Mouse (Mus musculus): ENCODE results near the gene Col1a2. TPM values are rescaled to one million over a fixed set of nuclear protein-coding genes. Genes with fewer than 3 reads are reported as not detected.
A peak's percentile ranks its signal among the peaks of the same experiment; 100 is the strongest.

Col1a2 gene
- 10 to 100 TPM; 11.0 to 18.3 TPM for total RNA-seq (2021)
- long read RNA-seq, experiment 1, partial matches to known transcripts, result 2 of 2 reads
- long read RNA-seq, experiment 1, other reads (novel, unspliced or antisense), result 0 of 2 reads
- long read RNA-seq, experiment 2, partial matches to known transcripts, result 4 of 5 reads
- long read RNA-seq, experiment 2, other reads (novel, unspliced or antisense), result 1 of 5 reads

DNA sequence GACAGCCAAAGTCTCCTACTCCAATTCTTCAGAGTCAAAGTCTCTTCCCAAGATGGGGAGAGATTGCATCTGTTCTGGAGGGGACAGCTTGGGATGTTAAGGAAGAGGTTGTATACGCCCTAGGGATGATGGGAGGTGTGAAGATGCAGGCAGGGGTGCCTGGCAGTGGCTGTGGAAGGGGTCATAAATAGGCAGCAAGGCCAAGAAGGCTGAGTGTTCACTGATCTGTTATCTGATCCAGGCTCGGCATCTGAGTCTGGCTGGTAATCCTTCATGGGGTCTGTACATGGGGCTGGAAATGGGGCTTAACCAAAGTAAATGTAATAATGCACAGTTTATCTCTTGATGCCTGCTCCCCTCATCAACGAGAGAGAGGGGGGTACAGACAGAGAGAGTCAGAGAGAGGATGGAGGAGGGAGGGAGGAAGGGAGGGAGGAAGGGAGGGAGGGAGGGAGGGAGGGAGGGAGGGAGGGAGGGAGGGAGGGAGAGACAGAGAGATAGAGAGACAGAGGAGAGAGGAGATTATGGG, at the start of gene Col1a2:
Gene Col1a2, plus strand, starts transcription at position 212 of the 529 bp plus-strand sequence.
- no peak for TF ChIP-seq CTCF (conservative IDR thresholded peaks at IDR 0.05)
- no peak for DNase-seq (ENCODE audit: low spot score in 2 of 2)
- Histone ChIP-seq H3K4me3 (peak within 1 kb of the TSS; percentile 38), H3K27ac (no peak within 1 kb of the TSS)

DNA sequence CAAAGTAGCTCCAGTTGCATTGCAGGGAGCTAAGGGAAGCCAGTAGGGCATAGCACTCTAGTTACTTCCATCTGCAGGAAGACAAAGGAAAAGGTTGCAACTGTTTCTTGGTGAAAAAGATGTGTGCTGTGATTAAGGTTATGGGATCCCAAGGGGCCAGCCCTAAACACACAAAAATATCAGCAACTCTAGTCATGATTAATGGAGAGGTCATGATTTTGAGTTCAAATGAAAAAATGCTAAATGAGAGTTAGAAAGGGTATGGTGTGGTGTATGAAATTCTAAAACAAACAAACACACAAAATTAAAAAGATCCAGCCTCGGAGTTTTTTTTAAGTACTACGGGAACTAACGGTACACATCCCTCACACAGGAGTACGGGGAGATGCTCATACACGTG, 49.1 kb upstream of the Col1a2 start:
- Histone ChIP-seq H3K4me3 (no peak overlapping the region), H3K27ac (no peak overlapping the region)
- no peak for TF ChIP-seq CTCF (conservative IDR thresholded peaks at IDR 0.05)
- DNase-seq (ENCODE audit: low spot score in 2 of 2), result no peak

DNA sequence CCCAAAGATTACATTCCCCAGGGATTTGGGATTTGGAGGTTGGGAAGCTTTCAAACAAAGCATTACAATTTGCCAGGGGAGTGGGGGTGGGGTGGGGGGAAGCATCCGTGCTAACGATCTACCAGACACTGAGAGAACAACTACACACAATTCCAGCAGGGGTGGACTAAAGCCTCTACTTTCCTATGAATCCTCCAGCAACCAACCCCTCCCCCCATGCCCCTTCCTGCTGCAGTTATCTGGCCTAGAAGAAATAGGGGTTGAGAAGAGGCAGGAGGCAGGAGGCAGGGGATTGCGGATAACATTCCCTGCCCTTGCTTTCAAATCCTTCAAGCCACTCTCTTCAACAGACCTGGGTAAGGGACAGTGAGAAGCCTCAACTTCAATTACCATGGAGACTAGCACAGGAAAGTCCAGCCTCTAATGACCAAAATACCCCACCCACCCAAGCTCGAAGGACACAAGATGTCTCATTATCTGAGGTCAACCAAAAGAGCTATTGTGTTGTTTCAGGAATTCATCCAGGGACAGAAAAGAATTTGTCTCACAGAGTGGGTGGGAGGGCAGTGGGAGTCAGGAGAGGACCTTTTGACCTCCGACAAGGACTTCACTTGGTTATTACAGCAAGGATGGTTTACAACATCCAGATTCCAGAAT, 48.5 kb upstream of the Col1a2 start:
- H3K4me3 ChIP-seq, result no peak overlapping the region
- H3K27ac ChIP-seq, result no peak overlapping the region
- TF ChIP-seq CTCF (conservative IDR thresholded peaks at IDR 0.05), result no peak
- DNase-seq (ENCODE audit: low spot score in 2 of 2), result no peak

DNA sequence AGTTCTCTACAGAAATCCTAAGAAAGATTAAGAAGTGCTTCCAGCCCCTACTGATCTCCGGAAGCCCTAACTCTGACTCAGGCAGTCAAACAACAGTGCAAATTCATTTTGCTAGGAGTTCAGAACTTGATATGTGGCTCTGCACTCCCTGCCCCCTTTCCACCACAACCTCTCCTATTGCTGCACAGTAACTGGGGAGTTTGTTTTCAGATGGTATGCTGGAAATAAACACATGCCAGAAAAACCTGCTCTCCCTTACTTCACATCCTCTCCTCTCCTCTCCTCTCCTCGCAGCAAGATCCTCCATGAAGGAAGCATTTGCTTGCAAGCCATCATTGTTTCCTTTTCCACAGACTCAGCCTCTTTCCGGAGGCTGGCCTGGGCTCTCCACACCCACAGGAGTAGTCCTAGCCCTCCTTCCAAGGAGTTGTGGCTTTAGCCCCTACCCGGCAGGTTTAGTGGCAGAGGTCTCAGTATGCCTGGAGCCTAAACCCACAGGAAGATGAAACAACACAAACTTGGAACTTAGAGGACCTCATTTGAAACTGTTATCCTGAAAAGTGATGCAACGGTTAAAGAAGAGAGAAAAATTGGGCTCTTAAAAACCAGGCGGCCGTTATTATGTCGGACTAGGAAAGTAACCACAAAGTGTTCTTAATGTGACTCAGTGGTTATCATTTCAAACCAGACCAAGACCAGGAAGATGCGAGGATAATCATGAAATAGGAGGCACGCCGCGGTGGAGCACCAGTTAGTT, 47.7 kb upstream of the Col1a2 start:
- DNase-seq (ENCODE audit: low spot score in 2 of 2), result no peak
- Histone ChIP-seq H3K27ac (no peak overlapping the region), H3K4me3 (no peak overlapping the region)
- no peak for TF ChIP-seq CTCF (conservative IDR thresholded peaks at IDR 0.05)

DNA sequence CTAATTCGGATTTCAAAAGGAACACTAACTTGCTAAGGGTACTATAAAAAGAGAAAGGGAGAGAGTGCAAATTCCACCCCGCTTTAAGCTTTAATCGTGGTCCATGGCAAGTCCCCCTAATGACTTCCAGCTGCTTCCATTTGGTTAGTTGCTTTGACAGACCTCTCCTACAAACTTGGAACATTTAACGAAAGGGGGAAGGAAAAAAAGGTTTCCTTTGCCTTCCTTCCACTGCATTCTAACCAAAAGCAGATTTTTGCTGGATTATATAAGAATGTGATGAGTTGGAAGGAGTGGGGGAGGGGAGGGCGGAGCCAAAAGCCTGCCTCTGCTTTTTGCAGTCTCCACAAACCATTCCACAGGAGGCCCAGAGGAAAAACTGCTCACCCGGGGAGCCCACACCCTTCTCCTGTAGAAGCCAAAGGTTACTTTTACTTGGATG, 47.0 kb upstream of the Col1a2 start:
- Histone ChIP-seq H3K27ac (no peak overlapping the region), H3K4me3 (no peak overlapping the region)
- no peak for DNase-seq (ENCODE audit: low spot score in 2 of 2)
- TF ChIP-seq CTCF (conservative IDR thresholded peaks at IDR 0.05), result no peak

DNA sequence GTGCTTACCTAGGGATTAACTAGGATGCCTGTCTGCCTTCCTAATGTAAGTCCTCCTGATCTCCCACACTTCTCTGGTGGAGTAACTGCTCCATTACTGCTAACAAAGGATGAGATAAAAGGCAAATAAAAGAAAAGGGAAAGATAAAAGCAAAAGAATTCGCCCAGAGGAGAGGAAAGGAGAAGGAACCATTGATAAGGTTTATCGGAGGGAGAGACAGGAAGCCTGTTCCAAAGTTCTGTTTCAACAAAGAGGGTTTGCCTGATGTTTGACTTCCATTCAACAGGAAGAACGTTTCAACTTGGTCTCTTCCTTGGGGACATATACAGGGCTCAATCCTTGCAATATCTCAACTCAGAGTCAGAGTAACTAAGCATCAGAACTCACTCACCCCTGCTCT, 39.3 kb upstream of the Col1a2 start:
- no peak for DNase-seq (ENCODE audit: low spot score in 2 of 2)
- Histone ChIP-seq H3K4me3 (no peak overlapping the region), H3K27ac (no peak overlapping the region)
- no peak for TF ChIP-seq CTCF (conservative IDR thresholded peaks at IDR 0.05)

DNA sequence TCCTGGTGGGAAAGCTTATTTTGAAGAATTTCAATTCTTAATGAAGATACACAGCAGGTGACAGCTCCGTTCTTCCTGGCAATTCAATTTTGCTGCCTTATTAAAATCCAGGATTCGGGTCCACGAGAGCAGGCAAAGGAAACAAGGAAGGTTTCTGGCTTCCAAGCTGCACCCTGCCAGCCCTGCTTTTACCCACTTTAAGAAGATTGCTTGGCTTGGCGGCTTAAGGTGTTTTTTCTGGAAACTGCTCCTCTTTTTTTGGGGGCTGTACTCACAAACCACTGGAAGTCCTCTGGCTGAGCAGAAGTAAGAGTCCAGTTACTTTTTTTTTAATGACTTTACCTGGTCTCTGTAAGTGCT, 21.1 kb upstream of the Col1a2 start:
- no peak for TF ChIP-seq CTCF (conservative IDR thresholded peaks at IDR 0.05)
- no peak for DNase-seq (ENCODE audit: low spot score in 2 of 2)
- H3K4me3 ChIP-seq, result no peak overlapping the region
- no peak overlapping the region for H3K27ac ChIP-seq

DNA sequence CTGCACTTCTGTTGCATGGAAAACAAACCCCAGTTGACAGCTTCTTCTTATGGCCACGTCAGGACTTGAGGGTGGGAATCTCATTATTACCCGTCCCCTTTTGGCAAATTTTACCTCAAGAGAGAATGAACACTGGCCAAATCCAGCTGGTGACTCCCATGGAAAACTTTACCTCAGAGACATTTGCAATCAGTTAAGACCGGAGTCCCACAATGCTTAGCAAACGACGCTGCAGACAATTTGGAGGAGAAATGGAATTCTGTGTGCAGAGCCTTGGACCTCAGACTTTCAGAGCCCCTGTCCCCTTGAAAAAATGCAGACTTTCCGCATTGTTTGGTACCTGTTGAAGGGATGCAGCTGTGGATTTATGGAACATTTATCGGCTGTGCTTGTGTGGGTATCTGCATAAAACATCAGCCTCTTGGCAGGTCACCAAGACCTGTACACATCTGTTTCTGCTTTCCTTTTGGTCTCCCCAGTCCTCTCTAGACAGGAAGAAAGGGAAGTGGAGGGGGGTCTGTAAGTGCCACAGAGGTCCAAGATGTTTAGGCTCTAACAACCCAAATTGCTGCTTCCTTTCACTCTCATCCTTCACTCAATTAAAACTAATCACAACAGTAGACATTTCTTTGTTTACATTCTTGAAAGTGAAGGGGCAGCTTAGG, 20.5 kb upstream of the Col1a2 start:
- Histone ChIP-seq H3K4me3 (no peak overlapping the region), H3K27ac (no peak overlapping the region)
- no peak for TF ChIP-seq CTCF (conservative IDR thresholded peaks at IDR 0.05)
- no peak for DNase-seq (ENCODE audit: low spot score in 2 of 2)

DNA sequence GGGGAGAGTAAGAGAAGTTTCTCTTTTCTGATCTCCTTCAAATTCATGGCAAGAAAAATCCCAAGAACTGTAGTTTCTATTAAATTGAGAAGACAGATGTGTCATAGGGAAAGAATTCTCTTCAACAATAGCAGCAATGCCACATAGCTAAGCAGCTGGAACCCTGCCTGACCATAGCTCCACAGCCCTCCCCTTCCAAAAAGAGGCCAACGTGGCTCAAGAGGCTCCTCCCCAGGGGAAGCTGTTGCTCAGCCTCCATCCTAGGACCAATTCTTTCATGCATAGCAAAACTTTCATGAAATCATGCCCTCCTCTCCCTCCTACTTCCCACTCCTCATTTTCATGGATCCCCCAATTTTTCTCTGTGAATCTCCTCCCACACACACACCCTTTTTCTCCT, 16.3 kb upstream of the Col1a2 start:
- Histone ChIP-seq H3K4me3 (no peak overlapping the region), H3K27ac (no peak overlapping the region)
- DNase-seq (ENCODE audit: low spot score in 2 of 2), result no peak
- no peak for TF ChIP-seq CTCF (conservative IDR thresholded peaks at IDR 0.05)

DNA sequence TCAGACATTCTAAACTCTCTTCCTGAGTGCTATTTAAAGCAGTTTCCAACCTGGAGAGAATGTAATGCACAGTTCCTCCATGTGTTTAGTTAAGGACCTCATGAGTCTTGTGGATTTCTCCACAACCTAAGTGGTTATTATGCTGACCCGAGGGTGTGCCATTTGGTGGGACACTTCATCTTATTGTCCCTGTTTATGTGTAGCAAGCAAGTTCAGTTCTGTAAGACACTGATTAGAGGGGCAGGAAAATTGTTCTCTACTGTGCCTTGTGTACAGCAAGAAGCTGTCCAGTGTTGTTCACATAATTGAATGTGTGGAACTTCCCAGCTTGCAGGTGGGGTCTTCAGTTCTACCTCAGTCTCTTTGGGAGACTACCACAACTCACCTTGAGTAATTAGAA, 15.6 kb upstream of the Col1a2 start:
- TF ChIP-seq CTCF (conservative IDR thresholded peaks at IDR 0.05), result no peak
- H3K27ac ChIP-seq, result no peak overlapping the region; the same call in 1 of the 2 replicates
- no peak overlapping the region for H3K4me3 ChIP-seq

DNA sequence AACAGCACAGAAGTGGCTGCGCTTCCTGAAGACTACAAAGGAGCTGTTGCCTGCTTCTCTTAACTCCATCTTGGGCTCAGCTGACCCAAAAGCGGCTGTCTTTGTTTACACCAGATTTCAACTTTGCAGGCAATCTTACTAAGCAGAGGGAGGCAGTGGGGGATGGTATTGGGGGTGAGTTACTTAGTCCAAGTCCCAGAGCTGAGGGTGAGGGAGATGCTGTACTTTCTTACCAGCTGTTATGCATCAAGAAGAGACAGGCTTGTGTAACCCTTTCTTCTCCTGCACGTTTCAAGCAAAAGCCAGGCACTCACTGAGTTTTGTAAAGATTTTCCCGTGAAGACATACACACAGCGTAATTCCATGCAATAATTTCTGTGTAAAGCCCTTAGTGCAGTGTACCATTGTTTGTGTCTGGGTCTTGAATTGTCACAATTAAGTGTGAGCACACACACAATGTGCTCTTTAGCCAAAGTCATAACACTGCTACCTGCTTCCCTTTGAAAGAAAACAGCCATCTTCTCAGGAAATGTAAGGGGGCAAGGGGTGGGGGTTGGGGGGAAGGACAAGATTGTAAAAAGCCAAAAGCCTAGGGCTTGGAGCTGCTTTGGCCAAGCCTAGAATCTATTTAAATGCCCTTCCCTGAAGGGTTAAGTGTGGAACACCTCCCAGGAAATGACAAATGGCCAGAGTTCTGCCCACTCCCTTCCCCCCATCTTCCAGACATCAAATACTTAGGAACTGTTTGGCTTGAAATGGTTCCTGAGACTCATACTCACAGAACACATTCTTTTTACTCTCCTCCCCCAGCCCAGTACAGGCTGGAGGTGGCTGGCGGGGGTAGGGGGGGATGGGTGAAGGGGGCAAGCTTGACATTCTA, 15.0 kb upstream of the Col1a2 start:
- Histone ChIP-seq H3K27ac (no peak overlapping the region; the same call in 1 of the 2 replicates), H3K4me3 (no peak overlapping the region)
- no peak for DNase-seq (ENCODE audit: low spot score in 2 of 2)
- no peak for TF ChIP-seq CTCF (conservative IDR thresholded peaks at IDR 0.05)

More for the DNA sequence above, 15.6 kb upstream of the Col1a2 start:
- no peak for DNase-seq (ENCODE audit: low spot score in 2 of 2)

DNA sequence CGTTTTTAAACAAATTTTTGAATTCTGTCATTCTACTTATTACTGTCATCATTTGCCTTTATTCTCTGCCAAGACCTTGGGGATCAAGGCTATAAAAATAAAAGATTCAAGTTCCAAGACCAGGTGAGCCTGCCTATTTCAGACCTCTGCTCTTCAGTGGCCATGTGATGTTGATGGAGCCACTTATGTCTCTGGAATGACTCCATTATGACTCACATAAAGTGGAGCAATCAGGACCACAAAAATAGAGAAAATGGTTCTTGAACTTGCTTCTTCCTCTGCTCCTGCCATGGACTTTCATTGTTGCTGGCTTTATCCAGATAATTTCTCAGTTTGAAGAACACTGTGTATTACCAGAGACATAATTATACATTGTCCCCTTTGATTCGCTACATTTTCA, 10.9 kb upstream of the Col1a2 start:
- no peak for DNase-seq (ENCODE audit: low spot score in 2 of 2)
- Histone ChIP-seq H3K4me3 (no peak overlapping the region), H3K27ac (no peak overlapping the region)
- TF ChIP-seq CTCF (conservative IDR thresholded peaks at IDR 0.05), result no peak
